Mouse (Mus musculus): ENCODE data around the gene Shbg. TPM values are rescaled to one million over a fixed set of nuclear protein-coding genes. Genes with fewer than 3 reads are reported as not detected.

Shbg gene
- total RNA-seq (2021), result not detected
- long read RNA-seq, experiment 1, result 0 reads
- long read RNA-seq, experiment 2, result 0 reads

DNA sequence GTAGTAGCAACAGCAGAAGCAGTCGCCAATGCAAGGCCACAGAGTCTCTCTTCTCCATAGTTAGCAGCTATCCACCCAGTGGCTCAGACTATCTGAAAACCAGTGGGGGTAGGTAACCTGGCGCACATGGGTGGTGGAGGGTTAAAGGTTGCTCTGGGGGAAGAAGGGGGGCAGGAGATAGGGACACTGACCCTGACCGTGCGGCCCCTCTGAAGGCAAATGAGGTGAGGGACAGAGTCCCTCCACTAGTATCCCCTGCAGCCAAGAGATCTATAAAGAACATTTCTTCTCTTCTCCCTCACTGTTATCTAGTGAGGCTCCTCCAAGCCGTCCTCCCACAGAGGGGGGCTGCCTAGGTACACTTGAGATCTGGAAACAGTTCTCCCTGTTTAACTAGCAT, at the start of gene Shbg:
Gene Shbg, minus strand, starts transcription at position 101 of the 400 bp plus-strand sequence.
- DNase-seq (ENCODE audit: low spot score in 2 of 2), result no peak
- H3K27ac ChIP-seq, result no peak within 1 kb of the TSS
- no peak within 1 kb of the TSS for H3K4me3 ChIP-seq
- TF ChIP-seq CTCF (conservative IDR thresholded peaks at IDR 0.05), result no peak

DNA sequence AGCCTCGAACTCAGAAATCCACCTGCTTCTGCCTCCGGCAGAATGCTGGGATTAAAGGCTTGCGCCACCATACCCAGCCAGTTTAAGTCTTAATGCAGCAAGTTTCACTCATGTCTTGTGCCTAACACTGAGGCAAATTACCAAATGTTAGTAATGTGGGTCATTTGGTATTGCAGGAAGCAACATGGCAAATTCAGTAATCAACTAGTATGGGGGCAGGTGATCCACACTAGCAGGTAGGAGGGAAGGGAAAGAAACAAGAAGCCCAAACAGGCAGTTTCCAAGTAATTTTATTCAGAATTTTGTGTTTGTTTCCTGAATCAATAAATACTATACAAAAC, 48.9 kb upstream of the Shbg start:
- H3K27ac ChIP-seq, result no peak overlapping the region
- H3K4me3 ChIP-seq, result no peak overlapping the region
- no peak for DNase-seq (ENCODE audit: low spot score in 2 of 2)
- no peak for TF ChIP-seq CTCF (conservative IDR thresholded peaks at IDR 0.05)

DNA sequence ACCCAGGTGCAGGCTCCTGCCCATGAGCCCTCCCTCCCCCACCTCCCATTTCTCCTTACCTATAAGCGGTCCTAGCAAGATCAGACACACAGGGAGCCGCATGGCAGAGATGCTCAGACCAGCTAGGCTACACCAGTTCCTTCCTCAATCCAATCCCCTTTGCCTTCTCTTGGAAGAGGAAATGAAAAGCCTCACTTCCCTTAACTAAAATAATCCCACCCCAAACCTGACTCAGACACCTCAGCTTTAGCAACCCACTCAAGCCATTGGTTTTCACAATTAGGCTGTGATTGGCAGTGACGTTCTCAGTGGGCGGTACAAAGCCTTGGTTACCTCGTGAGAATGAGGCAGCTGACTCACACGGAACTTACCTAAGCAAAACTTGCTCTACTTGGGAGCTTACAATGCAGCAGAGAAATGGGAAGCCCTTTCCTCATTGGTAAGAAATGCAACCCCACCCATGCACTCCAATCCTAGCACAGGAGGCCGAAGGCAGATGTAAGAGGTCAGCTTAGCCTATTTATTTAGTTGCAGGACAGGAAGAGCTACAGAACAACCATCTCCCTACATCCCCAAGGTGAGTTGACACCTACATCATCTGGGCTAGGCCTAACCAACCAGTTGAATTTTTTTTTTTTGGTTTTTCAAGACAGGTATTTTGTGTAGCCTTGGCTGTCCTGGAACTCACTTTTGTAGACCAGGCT, 48.4 kb upstream of the Shbg start, which contains the start of gene Cd68:
Gene Cd68, minus strand, starts transcription at position 193 of the 704 bp plus-strand sequence.
- Histone ChIP-seq H3K4me3 (peak within 1 kb of the TSS; percentile 17), H3K27ac (peak within 1 kb of the TSS; percentile 65; the same call in 1 of the 2 replicates)
- TF ChIP-seq CTCF (conservative IDR thresholded peaks at IDR 0.05), result no peak
- DNase-seq (ENCODE audit: low spot score in 2 of 2), result peak; percentile 68 to 84

DNA sequence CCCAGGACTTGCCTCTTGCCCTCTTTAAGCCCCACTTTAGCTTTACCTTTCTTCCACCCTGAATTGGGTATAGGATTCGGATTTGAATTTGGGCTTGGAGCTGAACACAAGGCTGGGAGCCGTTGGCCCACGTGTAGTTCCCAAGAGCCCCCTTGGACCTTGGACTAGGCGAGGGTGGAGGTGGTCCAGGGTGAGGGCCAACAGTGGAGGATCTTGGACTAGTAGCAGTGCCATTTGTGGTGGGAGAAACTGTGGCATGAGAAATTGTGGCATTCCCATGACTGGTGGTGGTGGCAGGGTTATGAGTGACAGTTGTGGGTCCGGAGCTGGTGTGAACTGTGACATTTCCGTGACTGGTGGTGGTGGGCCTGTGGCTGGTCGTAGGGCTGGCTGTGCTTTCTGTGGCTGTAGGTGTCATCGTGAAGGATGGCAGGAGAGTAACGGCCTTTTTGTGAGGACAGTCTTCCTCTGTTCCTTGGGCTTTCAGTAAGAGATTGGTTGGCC, 47.8 kb upstream of the Shbg start:
- peak overlapping the region; percentile 65; the same call in 1 of the 2 replicates for H3K27ac ChIP-seq
- no peak for TF ChIP-seq CTCF (conservative IDR thresholded peaks at IDR 0.05)
- H3K4me3 ChIP-seq, result peak overlapping the region; percentile 17
- no peak for DNase-seq (ENCODE audit: low spot score in 2 of 2)

DNA sequence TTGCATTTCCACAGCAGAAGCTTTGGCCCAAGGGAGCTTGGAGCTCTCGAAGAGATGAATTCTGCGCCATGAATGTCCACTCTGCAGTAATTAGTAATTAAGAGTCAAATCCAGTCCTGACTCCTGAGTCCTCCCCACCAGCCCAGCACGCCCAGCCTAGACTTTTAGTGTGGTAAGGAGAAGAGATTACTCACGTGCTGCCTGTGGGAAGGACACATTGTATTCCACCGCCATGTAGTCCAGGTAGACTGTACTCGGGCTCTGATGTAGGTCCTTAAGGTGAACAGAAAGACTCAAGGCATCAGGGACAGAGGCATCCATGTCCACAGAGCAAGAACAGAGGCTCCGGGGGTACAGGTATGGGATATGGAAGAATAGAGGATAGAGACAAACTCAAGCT, 47.1 kb upstream of the Shbg start:
- no peak overlapping the region for H3K4me3 ChIP-seq
- no peak for TF ChIP-seq CTCF (conservative IDR thresholded peaks at IDR 0.05)
- no peak for DNase-seq (ENCODE audit: low spot score in 2 of 2)
- H3K27ac ChIP-seq, result no peak overlapping the region; the same call in 1 of the 2 replicates

DNA sequence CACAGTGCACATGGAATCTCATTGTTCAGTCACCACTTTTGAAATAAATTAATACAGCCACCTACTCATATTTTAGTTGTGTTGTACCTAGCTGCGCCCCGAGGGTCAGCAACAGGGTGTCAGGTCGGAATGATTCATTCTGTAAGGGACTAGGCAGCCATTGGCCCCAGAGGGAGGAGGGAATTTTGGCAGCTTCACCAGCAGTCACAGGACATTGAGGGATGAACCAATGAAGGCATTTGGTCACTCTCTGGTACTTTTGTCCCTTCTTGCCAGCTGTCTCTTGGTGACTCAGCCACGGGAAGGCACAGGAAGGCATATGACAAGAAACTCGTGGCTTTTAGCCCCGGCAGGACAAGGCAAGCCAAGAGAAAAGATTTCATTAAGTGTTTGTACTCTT, 46.1 kb upstream of the Shbg start:
- peak overlapping the region; percentile 100 for H3K27ac ChIP-seq
- TF ChIP-seq CTCF (conservative IDR thresholded peaks at IDR 0.05), result no peak
- DNase-seq (ENCODE audit: low spot score in 2 of 2), result no peak
- no peak overlapping the region for H3K4me3 ChIP-seq

DNA sequence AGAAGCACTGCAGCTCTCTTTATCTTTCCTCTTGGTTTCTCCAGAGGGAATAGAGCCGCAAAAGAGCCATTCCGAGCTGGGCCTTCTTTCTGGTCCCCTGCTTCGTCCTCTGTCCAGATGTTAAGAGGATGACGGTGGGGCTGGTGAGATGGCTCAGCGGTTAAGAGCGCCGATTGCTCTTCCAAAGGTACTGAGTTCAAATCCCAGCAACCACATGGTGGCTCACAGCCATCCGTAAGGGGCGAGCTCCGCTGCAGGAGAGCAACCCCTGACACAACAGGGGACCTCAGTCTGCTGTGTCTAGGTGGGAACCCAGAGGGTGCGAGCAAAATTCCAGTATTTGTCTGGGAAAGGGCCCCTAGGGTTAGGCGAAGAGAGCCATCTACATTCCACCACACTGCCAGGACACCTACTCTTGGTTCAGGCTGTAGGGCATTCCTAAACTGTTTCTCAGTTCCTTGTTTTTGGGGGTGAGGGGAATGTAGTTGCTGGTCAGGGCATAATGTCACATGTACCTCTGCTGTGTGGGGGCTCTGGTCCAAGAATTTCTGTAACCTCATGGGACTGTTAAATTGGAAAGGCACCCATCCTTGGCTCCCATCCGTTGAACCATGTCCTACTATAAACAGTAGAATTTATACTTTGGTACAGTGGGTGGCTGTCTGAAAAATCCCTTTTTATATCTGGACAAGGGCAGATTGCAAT, 45.4 kb upstream of the Shbg start:
- Histone ChIP-seq H3K27ac (peak overlapping the region; percentile 100), H3K4me3 (peak overlapping the region; percentile 76)
- TF ChIP-seq CTCF (conservative IDR thresholded peaks at IDR 0.05), result no peak
- DNase-seq (ENCODE audit: low spot score in 2 of 2), result no peak

DNA sequence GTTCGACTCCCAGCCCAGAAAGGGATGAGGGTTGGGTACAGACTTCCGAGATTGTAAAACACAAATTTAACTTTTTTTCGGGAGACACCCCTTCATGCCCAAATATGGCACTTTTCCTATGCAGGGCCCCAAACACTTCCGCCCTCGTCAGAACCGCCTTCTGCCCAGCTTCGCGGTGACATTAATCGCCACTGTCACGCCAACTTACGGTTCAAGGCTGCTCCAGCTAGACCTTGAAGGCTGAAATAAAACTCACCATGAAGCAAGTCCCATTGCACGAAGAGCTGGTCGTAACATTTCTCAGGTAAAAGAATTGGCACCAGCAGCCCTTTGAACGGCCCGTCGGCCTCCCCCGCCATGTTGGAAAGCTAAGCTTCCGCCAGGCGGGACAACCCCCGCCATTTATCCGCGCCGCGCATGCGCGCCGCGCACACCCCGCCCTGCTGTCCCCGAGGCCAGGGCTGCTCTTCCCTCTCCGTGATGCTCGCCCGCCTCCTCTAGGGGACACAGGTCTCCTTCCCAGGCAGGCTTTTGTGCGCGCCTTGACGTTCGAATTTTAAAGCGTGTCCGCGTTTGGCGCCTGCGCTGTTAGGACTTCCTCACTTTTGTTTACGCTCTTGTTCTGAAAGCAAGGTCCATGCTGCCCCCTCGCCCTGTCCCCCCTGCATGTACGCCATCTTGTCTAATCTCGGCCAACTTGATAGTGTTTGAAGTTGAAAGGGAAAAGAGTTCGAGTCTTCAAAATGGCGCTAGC, 44.7 kb upstream of the Shbg start, which contains the start of gene Mpdu1:
Gene Mpdu1, minus strand, starts transcription at position 430 of the 754 bp plus-strand sequence.
- DNase-seq (ENCODE audit: low spot score in 2 of 2), result peak; percentile 92 to 95
- Histone ChIP-seq H3K27ac (peak within 1 kb of the TSS; percentile 100), H3K4me3 (peak within 1 kb of the TSS; percentile 76)
- peak; percentile 71 for TF ChIP-seq CTCF (conservative IDR thresholded peaks at IDR 0.05)

DNA sequence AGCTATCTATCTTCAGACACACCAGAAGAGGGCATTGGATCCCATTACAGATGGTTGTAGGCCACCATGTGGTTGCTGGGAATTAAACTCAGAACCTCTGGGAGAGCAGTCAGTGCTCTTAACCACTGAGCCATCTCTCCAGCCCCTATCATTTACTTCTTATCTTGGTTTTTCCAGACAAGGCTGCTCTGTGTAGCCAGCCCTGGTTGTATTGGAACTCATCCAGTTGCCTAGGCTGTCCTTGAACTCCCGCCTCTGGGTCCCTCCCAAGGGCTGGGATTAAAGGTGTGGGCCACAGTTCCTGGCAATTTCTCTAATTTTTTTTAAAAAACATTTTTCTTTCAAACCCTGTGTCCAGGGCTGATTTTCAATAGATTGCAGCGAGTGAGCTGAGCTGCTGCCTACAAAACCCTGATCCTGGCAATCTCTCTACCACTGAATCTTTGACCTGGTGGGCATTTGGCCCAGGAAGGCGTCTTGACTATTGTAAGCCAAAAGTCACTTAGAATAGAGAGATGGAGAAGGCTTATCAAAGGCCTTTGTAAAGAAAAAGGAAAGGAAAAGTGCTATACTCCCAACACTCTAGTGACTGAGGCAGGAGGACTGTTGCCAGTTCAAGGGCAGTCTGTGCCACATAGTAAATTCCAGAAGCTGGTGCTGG, 43.6 kb upstream of the Shbg start:
- no peak for TF ChIP-seq CTCF (conservative IDR thresholded peaks at IDR 0.05)
- H3K4me3 ChIP-seq, result peak overlapping the region; percentile 76
- H3K27ac ChIP-seq, result peak overlapping the region; percentile 100
- no peak for DNase-seq (ENCODE audit: low spot score in 2 of 2)

DNA sequence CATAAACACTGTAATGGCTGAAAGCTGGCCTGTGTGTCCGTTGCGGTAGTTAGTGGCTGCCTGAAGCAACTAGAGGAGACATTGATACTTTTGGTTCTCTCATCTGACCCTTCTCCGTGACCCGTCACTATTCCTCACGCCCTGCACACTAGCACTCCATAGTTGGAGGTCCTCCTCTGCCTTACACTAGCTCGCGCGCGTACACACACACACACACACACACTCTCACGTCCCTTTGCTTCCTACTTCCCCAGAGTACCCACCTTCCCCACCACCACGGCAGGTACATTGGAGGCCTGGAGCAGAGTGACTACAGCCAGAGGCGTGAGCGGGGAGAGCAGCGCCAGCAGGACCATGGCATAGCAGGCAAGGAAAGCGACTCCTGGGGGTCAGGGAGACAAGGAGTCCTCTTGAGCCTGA, 39.8 kb upstream of the Shbg start:
- H3K4me3 ChIP-seq, result no peak overlapping the region
- H3K27ac ChIP-seq, result no peak overlapping the region
- DNase-seq (ENCODE audit: low spot score in 2 of 2), result no peak
- TF ChIP-seq CTCF (conservative IDR thresholded peaks at IDR 0.05), result no peak

DNA sequence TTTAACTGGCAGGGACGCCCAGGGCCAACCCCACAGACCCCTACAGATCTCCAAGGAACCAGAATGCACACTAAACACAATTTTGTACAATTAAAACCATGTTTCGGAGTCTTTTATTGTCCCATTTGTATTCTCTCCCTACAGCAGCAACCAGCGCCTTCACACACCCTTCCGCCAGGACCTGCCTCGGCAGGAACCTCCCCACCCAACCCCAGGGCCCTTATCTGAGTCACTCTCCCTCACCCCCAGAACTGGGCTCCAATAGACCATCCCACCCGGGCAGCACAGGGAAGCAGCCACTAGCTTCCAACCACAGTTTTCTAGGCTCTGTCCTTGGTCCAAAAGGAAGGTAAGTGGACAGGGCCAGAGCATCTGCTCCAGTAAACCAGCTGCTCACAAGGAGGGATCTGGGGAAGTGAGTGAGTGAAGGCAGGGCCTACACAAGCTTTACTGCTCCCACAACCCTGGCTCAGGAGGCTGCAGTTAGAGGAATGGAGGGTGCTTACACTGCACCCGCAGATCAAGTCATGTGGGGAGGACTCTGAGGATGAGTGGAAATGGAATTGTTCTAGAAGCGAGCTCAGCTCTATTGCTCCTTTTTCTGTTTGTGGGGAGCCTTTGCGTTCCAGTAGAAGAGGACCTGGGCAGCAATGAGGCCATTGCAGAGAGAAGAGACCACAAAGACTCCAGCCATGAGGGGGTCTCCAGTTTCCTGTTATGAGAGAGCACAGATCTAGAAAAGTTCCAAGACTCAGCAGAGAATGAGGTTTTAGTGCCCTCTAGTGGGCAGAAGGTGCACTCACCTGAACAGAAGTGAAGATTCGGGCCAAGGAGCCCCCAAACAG, 39.1 kb upstream of the Shbg start:
- peak; percentile 94 for TF ChIP-seq CTCF (conservative IDR thresholded peaks at IDR 0.05)
- no peak overlapping the region for H3K27ac ChIP-seq
- H3K4me3 ChIP-seq, result no peak overlapping the region
- DNase-seq (ENCODE audit: low spot score in 2 of 2), result no peak

All from layer of hippocampus, adult 2 months (tissue).